Mouse (Mus musculus): ENCODE measurements around the gene Rtn4rl2.

- TF ChIP-seq CTCF (IDR thresholded peaks at IDR 0.05; ENCODE audit: borderline replicate concordance, extremely low read depth, insufficient read depth, insufficient read length) (no peak), POLR2A (IDR thresholded peaks at IDR 0.05; ENCODE audit: borderline replicate concordance, extremely low read depth, insufficient read depth, insufficient read length, poor library complexity, severe bottlenecking) (no peak)
These were observed 27.4 kb upstream of the Rtn4rl2 start for GRCm38 (mm10) chr2:84913881-84914280.

All from brain, embryonic 14.5 days (tissue).